In the genomic region with DNA sequence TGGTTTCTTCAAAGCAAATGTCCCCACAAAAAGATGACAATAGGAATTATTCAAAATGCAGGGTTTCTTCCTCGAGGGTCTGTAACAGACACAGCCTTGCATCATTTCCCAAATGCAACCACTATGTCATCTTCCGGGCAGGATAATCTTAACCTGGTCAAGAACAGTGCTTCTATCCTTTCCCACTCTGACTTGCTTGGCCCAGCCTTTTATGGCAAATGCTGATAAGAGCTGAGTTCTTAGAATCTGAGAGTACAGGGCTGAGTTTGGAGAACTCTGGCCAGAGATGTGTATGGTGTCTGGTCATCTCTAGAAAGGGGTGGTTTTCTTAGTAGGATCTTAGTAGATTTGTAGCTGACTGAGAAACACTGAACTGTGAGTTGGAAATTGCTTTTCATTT, we compare ENCODE assay signal across 25 mouse cellular contexts. TPM values are rescaled to one million over a fixed set of nuclear protein-coding genes. Genes with fewer than 3 reads are reported as not detected.
DNase-seq lines count a peak whose midpoint lies in the region; ATAC-seq and TF ChIP-seq lines count a peak whose summit lies in the region.
"Had no signal": no experiment of that assay in that cellular context is flagged by ENCODE, and none has a peak within 500 bp of the region (broad histone marks: within the 10 kb centered on the region; RNA-seq: fewer than 3 reads in every experiment).

No protein-coding gene starts in this region.

- peaks cover 7% of the 10 kb centered on the region for H3K4me1 ChIP-seq in testis, adult 2 months (ENCODE audit: control insufficient read depth, insufficient read depth, low read length)
- H3K4me1 ChIP-seq in liver, embryonic 15.5 days (replicated peaks), result peaks cover 43% of the 10 kb centered on the region
- H3K4me1 ChIP-seq: kidney, embryonic 15.5 days had no signal

- DNase-seq in testis, postnatal 14 days (ENCODE audit: low spot score), result no peak
- no peak for DNase-seq in urinary bladder, postnatal 10 days (ENCODE audit: low spot score)
- DNase-seq in lung, adult 18-20 months, result no peak
- DNase-seq in spleen, adult 18-20 months, result no peak
- DNase-seq: adrenal gland, postnatal 25 days; cerebellum, adult 2 months; gastrocnemius, postnatal 14 days; heart, adult 2 months; lung, embryonic 14.5 days; lung, postnatal 4 days had no signal

- no peak for TF ChIP-seq POLR2A in testis, adult 2 months (IDR thresholded peaks at IDR 0.05; ENCODE audit: control insufficient read depth, low read depth, low read length)

- H3K27ac ChIP-seq in testis, adult 2 months (ENCODE audit: control insufficient read depth, insufficient read depth, low read depth, low read length), result no peak overlapping the region
- H3K27ac ChIP-seq in liver, embryonic 15.5 days (replicated peaks), result peak overlapping the region; percentile 78
- H3K27ac ChIP-seq: forebrain, embryonic 12.5 days; heart, adult 2 months; hindbrain, embryonic 10.5 days; kidney, embryonic 15.5 days; midbrain, embryonic 13.5 days had no signal

- no peaks in the 10 kb centered on the region for H3K27me3 ChIP-seq in testis, adult 2 months (ENCODE audit: control insufficient read depth, insufficient read depth, low read length)
- no peaks in the 10 kb centered on the region for H3K27me3 ChIP-seq in liver, embryonic 15.5 days
- H3K27me3 ChIP-seq: forebrain, embryonic 12.5 days; kidney, embryonic 15.5 days; midbrain, embryonic 13.5 days had no signal

- peak overlapping the region; percentile 36 for H3K4me2 ChIP-seq in liver, embryonic 15.5 days
- H3K4me2 ChIP-seq: forebrain, embryonic 12.5 days; kidney, embryonic 15.5 days; lung, embryonic 14.5 days; midbrain, embryonic 13.5 days had no signal

- H3K9ac ChIP-seq in liver, embryonic 15.5 days, result no peak overlapping the region
- H3K9ac ChIP-seq: forebrain, embryonic 12.5 days; kidney, embryonic 15.5 days; lung, embryonic 14.5 days; midbrain, embryonic 13.5 days had no signal

- 10% methylated on average over 2 of the region's 2 CpGs for WGBS in liver, embryonic 15.5 days (ENCODE audit: insufficient replicate concordance)

- peak; percentile 82 for ATAC-seq in erythroblast, adult 5-6 weeks (replicated peaks; ENCODE audit: low FRiP score, poor library complexity, severe bottlenecking)
- ATAC-seq in liver, embryonic 15.5 days (ENCODE audit: insufficient read depth), result peak; percentile 93
- ATAC-seq: inflammation-experienced regulatory T-cells, adult 6 months; midbrain, embryonic 13.5 days had no signal

- peak overlapping the region; percentile 17; the same call in 1 of the 2 replicates for H3K4me3 ChIP-seq in testis, adult 2 months (ENCODE audit: control insufficient read depth, low read depth, low read length)
- H3K4me3 ChIP-seq in liver, embryonic 15.5 days (replicated peaks), result no peak overlapping the region
- H3K4me3 ChIP-seq: forebrain, embryonic 12.5 days; heart, adult 2 months; hindbrain, embryonic 10.5 days; kidney, embryonic 15.5 days; midbrain, embryonic 13.5 days; myocyte had no signal

- peaks cover 3% of the 10 kb centered on the region; the same call in 1 of the 2 replicates for H3K36me3 ChIP-seq in testis, adult 2 months (ENCODE audit: control insufficient read depth, insufficient read depth, low read length)
- H3K36me3 ChIP-seq in liver, embryonic 15.5 days (replicated peaks), result no peaks in the 10 kb centered on the region
- H3K36me3 ChIP-seq: forebrain, embryonic 12.5 days; hindbrain, embryonic 10.5 days; kidney, embryonic 15.5 days; midbrain, embryonic 13.5 days had no signal

- TF ChIP-seq CTCF in testis, adult 2 months (IDR thresholded peaks at IDR 0.05; ENCODE audit: control insufficient read depth, insufficient read depth, insufficient replicate concordance, low read depth, low read length), result no peak

- no peaks in the 10 kb centered on the region for H3K9me3 ChIP-seq in liver, embryonic 15.5 days (replicated peaks)
- H3K9me3 ChIP-seq: forebrain, embryonic 12.5 days; hindbrain, embryonic 10.5 days; kidney, embryonic 15.5 days; midbrain, embryonic 13.5 days had no signal

RNA-seq across cellular contexts. Expression of a gene that starts 4.3 kb away (rescaled TPM):
- polyA plus RNA-seq in testis, adult 2 months (2012; rRNA removed), result 250 and 260 TPM in 2 replicates
- total RNA-seq in erythroblast, adult 5-6 weeks (2015; ENCODE audit: low replicate concordance), result 0.63 TPM in 1 of 2 replicates, not detected in the other
- 4.6 TPM in 2 replicates for total RNA-seq in erythroblast, adult 5-6 weeks (2017; ENCODE audit: low replicate concordance)
- 1.0 and 1.2 TPM in 2 replicates for polyA plus RNA-seq in liver, embryonic 15.5 days (2015; fragmentation: Nextera tagmentation; extraction: Ambion mirVana)
- total RNA-seq: adrenal gland, postnatal 25 days; gastrocnemius, postnatal 14 days; heart, adult 2 months; layer of hippocampus, postnatal 14 days had no signal
- polyA plus RNA-seq: cerebellum, adult 2 months; heart, postnatal 0 days; hindbrain, embryonic 10.5 days; inflammation-experienced regulatory T-cells, adult 6 months; kidney, embryonic 15.5 days; large intestine, adult 2 months; limb, embryonic 11.5 days; lung, embryonic 14.5 days; midbrain, embryonic 13.5 days; myocyte; neural tube, embryonic 14.5 days; urinary bladder, adult 2 months had no signal

RNA-seq across cellular contexts. Expression of a gene that starts 31.8 kb away (rescaled TPM):
- polyA plus RNA-seq in testis, adult 2 months (2012; rRNA removed), result 25.2 and 37.6 TPM in 2 replicates
- total RNA-seq in erythroblast, adult 5-6 weeks (2015; ENCODE audit: low replicate concordance), result 2.7 and 5.6 TPM in 2 replicates
- total RNA-seq in erythroblast, adult 5-6 weeks (2017; ENCODE audit: low replicate concordance), result 9.5 and 10.4 TPM in 2 replicates
- 8.1 and 8.8 TPM in 2 replicates for polyA plus RNA-seq in liver, embryonic 15.5 days (2015; fragmentation: Nextera tagmentation; extraction: Ambion mirVana)

RNA-seq across cellular contexts. Expression of a gene that starts 53.4 kb away (rescaled TPM):
- 9.0 and 9.2 TPM in 2 replicates for polyA plus RNA-seq in testis, adult 2 months (2012; rRNA removed)
- total RNA-seq in erythroblast, adult 5-6 weeks (2015; ENCODE audit: low replicate concordance), result 68.1 and 83.8 TPM in 2 replicates
- 42.5 and 50.8 TPM in 2 replicates for total RNA-seq in erythroblast, adult 5-6 weeks (2017; ENCODE audit: low replicate concordance)
- 109 and 117 TPM in 2 replicates for polyA plus RNA-seq in liver, embryonic 15.5 days (2015; fragmentation: Nextera tagmentation; extraction: Ambion mirVana)

Comparison
In these comparisons a context has a peak if more than half of its experiments do, and no peak if none do; other contexts are left out.
1. RNA of a gene that starts 4.3 kb away (polyA plus RNA-seq): 250 to 260 TPM in testis, adult 2 months; 1.0 to 1.2 TPM in liver, embryonic 15.5 days; every median in the first group is over 100 times any median in the second.
2. RNA of a gene that starts 53.4 kb away (polyA plus RNA-seq): 109 to 117 TPM in liver, embryonic 15.5 days; 9.0 to 9.2 TPM in testis, adult 2 months; every median in the first group is over 10 times any median in the second.